Mouse (Mus musculus): ENCODE measurements around the gene Rmnd1. TPM values are rescaled to one million over a fixed set of nuclear protein-coding genes. Genes with fewer than 3 reads are reported as not detected.

The Rmnd1 gene
- polyA plus RNA-seq, 1 experiment, result 115 TPM

GRCm38 (mm10) chr10:4355882-4356451 is 76.2 kb downstream of the Rmnd1 start:
- Histone ChIP-seq H3K27ac (ENCODE audit: control insufficient read depth, insufficient read depth, low read depth, low read length) (no peak overlapping the region), H3K27me3 (ENCODE audit: control insufficient read depth, insufficient read depth, low read length) (no peaks in the 10 kb centered on the region), H3K36me3 (ENCODE audit: control insufficient read depth, insufficient read depth, low read length) (no peaks in the 10 kb centered on the region), H3K4me1 (ENCODE audit: control insufficient read depth, insufficient read depth, low read length) (peaks cover 4% of the 10 kb centered on the region; the same call in 1 of the 2 replicates), H3K4me3 (ENCODE audit: control insufficient read depth, low read depth, low read length) (no peak overlapping the region)
- TF ChIP-seq POLR2A (IDR thresholded peaks at IDR 0.05; ENCODE audit: control insufficient read depth, low read depth, low read length), result no peak
- TF ChIP-seq CTCF (IDR thresholded peaks at IDR 0.05; ENCODE audit: control insufficient read depth, insufficient read depth, insufficient replicate concordance, low read depth, low read length), result no peak

GRCm38 (mm10) chr10:4354371-4355260 is 77.6 kb downstream of the Rmnd1 start:
- no peak overlapping the region for H3K27ac ChIP-seq (ENCODE audit: control insufficient read depth, insufficient read depth, low read depth, low read length)
- H3K36me3 ChIP-seq (ENCODE audit: control insufficient read depth, insufficient read depth, low read length), result no peaks in the 10 kb centered on the region
- TF ChIP-seq POLR2A (IDR thresholded peaks at IDR 0.05; ENCODE audit: control insufficient read depth, low read depth, low read length) (no peak), CTCF (IDR thresholded peaks at IDR 0.05; ENCODE audit: control insufficient read depth, insufficient read depth, insufficient replicate concordance, low read depth, low read length) (no peak)
- peaks cover 4% of the 10 kb centered on the region; the same call in 1 of the 2 replicates for H3K4me1 ChIP-seq (ENCODE audit: control insufficient read depth, insufficient read depth, low read length)
- peak overlapping the region; percentile 33 for H3K4me3 ChIP-seq (ENCODE audit: control insufficient read depth, low read depth, low read length)
- no peaks in the 10 kb centered on the region for H3K27me3 ChIP-seq (ENCODE audit: control insufficient read depth, insufficient read depth, low read length)

Other genes starting within 250 kb of the Rmnd1 start
- gene Akap12, start 166.0 kb downstream of the Rmnd1 start, polyA plus RNA-seq (2012; rRNA removed), result 427 and 446 TPM in 2 replicates
- gene Zbtb2, start 44.3 kb downstream of the Rmnd1 start, polyA plus RNA-seq (2012; rRNA removed), result 2.3 TPM in 2 replicates
- gene Armt1, start 79 bp upstream of the Rmnd1 start, polyA plus RNA-seq (2012; rRNA removed), result 57.2 and 58.6 TPM in 2 replicates
- 0.53 and 0.93 TPM in 2 replicates for gene Ccdc170, start 50.1 kb upstream of the Rmnd1 start, polyA plus RNA-seq (2012; rRNA removed)
- 3.6 and 3.7 TPM in 2 replicates for gene Esr1, start 179.2 kb upstream of the Rmnd1 start, polyA plus RNA-seq (2012; rRNA removed)